Mouse (Mus musculus) heart, postnatal 0 days (tissue): ENCODE data around the gene Rhoh. TPM values are rescaled to one million over a fixed set of nuclear protein-coding genes. Genes with fewer than 3 reads are reported as not detected.

Experiments used
- ATAC-seq: fragments of 200-750 bp; cut with Nextera tagmentation; 2 replicates; pipeline ENCODE4 v1.8.0; 2017; ENCODE audit warnings: low read depth, moderate number of reproducible peaks, moderate library complexity; ENCODE audit not compliant: insufficient read depth
- DNase-seq: peaks from one replicate; pipeline ENCODE4 v3.0.0-alpha.2; 2016; ENCODE audit warnings: low spot score
- H3K27ac ChIP-seq: fragments of 300-500 bp; sonication (generic); 2 replicates; pipeline ENCODE4 v1.5.1; 2014; ENCODE audit warnings: low read depth, mild to moderate bottlenecking
- H3K27me3 ChIP-seq: fragments of 300-500 bp; sonication (generic); 2 replicates; pipeline ENCODE4 v1.6.1; 2014; ENCODE audit warnings: low read length, mixed read lengths; ENCODE audit not compliant: control insufficient read depth, insufficient read depth
- H3K36me3 ChIP-seq: fragments of 300-500 bp; sonication (generic); replicated peaks from 2 replicates; pipeline ENCODE4 v1.6.1; 2014; ENCODE audit warnings: low read length, mixed read lengths; ENCODE audit not compliant: control insufficient read depth, insufficient read depth
- H3K4me1 ChIP-seq: fragments of 300-500 bp; sonication (generic); 2 replicates; pipeline ENCODE4 v1.6.1; 2014; ENCODE audit warnings: antibody characterized with exemption; ENCODE audit not compliant: control insufficient read depth, insufficient read depth
- H3K4me2 ChIP-seq: fragments of 300-500 bp; sonication (generic); 2 replicates; pipeline ENCODE4 v1.6.1; 2014; ENCODE audit warnings: low read depth, mild to moderate bottlenecking, low read length, moderate library complexity
- H3K4me3 ChIP-seq: fragments of 300-500 bp; sonication (generic); 2 replicates; pipeline ENCODE4 v1.5.1; 2014; ENCODE audit warnings: low read depth, low read length
- H3K9ac ChIP-seq: fragments of 300-500 bp; sonication (generic); replicated peaks from 2 replicates; pipeline ENCODE4 v1.6.1; 2014; ENCODE audit warnings: low read depth, low read length, mixed read lengths
- H3K9me3 ChIP-seq: fragments of 300-500 bp; sonication (generic); replicated peaks from 2 replicates; pipeline ENCODE4 v1.6.1; 2016; ENCODE audit warnings: low read length; ENCODE audit not compliant: control insufficient read depth
- CTCF ChIP-seq: IDR thresholded peaks from 2 replicates; pipeline ENCODE4 v1.5.1; 2016; ENCODE audit warnings: antibody characterized with exemption, control low read depth, low read depth
- EP300 ChIP-seq: IDR thresholded peaks from 2 replicates; pipeline ENCODE4 v1.6.1; 2016; ENCODE audit warnings: antibody characterized with exemption, low read depth
- WGBS: fragments of 180-500 bp; shearing (Covaris S2); extraction: QIAGEN DNeasy Blood & Tissue Kit; methylation state at CpG from one replicate; pipeline ENCODE4 v1.1.7; 2014; 5-methylcytosine and 5-hydroxymethylcytosine counted together
- polyA plus RNA-seq: library from polyadenylated mRNA; unstranded; fragments of >200 nt; fragmentation: Nextera tagmentation; extraction: Ambion mirVana; gene quantifications from 2 replicates; pipeline ENCODE4 v1.2.1, GENCODE M21; 2015
- total RNA-seq: library from RNA; depleted of rRNA; stranded (reverse); fragments of >200 nt; gene quantifications from 2 replicates; pipeline ENCODE4 v1.2.3, GENCODE M21; 2014; ENCODE audit warnings: low replicate concordance

The Rhoh gene
- total and polyA plus RNA-seq, 2 experiments from 2014 or later = 0.34 to 0.41 TPM

GRCm38 (mm10) chr5:65882476-65883205 is 21.6 kb downstream of the Rhoh start:
- H3K4me2 ChIP-seq = no peak overlapping the region
- no peaks in the 10 kb centered on the region for H3K9me3 ChIP-seq
- no peak for ATAC-seq
- 79% methylated on average over 10 of the region's 10 CpGs for WGBS
- no peak for DNase-seq
- no peak overlapping the region for H3K4me3 ChIP-seq
- no peak overlapping the region for H3K9ac ChIP-seq
- no peak overlapping the region for H3K27ac ChIP-seq
- no peaks in the 10 kb centered on the region for H3K36me3 ChIP-seq
- TF ChIP-seq CTCF = no peak
- no peak for TF ChIP-seq EP300
- H3K27me3 ChIP-seq = no peaks in the 10 kb centered on the region
- no peaks in the 10 kb centered on the region for H3K4me1 ChIP-seq

- Histone ChIP-seq H3K9ac (no peak overlapping the region), H3K4me3 (no peak overlapping the region), H3K9me3 (no peaks in the 10 kb centered on the region), H3K27ac (no peak overlapping the region), H3K36me3 (no peaks in the 10 kb centered on the region), H3K4me2 (no peak overlapping the region), H3K27me3 (no peaks in the 10 kb centered on the region), H3K4me1 (no peaks in the 10 kb centered on the region)
- 44% methylated on average over 5 of the region's 5 CpGs for WGBS
- TF ChIP-seq EP300 = no peak
- TF ChIP-seq CTCF = no peak
- ATAC-seq = no peak
- DNase-seq = no peak
These were observed 22.3 kb downstream of the Rhoh start for GRCm38 (mm10) chr5:65883355-65883754.

GRCm38 (mm10) chr5:65885699-65886443 is 24.9 kb downstream of the Rhoh start:
- Histone ChIP-seq H3K4me2 (no peak overlapping the region), H3K27ac (no peak overlapping the region), H3K9me3 (no peaks in the 10 kb centered on the region), H3K4me1 (0 out of 2 replicates have a peak, but pooled peaks cover 2% of the 10 kb centered on the region), H3K27me3 (no peaks in the 10 kb centered on the region), H3K36me3 (no peaks in the 10 kb centered on the region), H3K9ac (no peak overlapping the region), H3K4me3 (no peak overlapping the region)
- 75% methylated on average over 15 of the region's 15 CpGs for WGBS
- ATAC-seq (no peak), DNase-seq (no peak)
- TF ChIP-seq EP300 = no peak
- no peak for TF ChIP-seq CTCF

GRCm38 (mm10) chr5:65888102-65888501 is 27.1 kb downstream of the Rhoh start:
- Histone ChIP-seq H3K4me2 (no peak overlapping the region), H3K9ac (no peak overlapping the region), H3K27me3 (no peaks in the 10 kb centered on the region), H3K4me1 (0 out of 2 replicates have a peak, but pooled peaks cover 2% of the 10 kb centered on the region), H3K4me3 (no peak overlapping the region), H3K9me3 (no peaks in the 10 kb centered on the region), H3K27ac (no peak overlapping the region), H3K36me3 (no peaks in the 10 kb centered on the region)
- no peak for DNase-seq
- ATAC-seq = no peak
- 88% methylated on average over 5 of the region's 5 CpGs for whole genome bisulfite sequencing
- TF ChIP-seq CTCF (no peak), EP300 (no peak)

GRCm38 (mm10) chr5:65888998-65889397 is 28.0 kb downstream of the Rhoh start:
- ATAC-seq (peak; percentile 76), DNase-seq (peak; percentile 16)
- WGBS = 57% methylated on average over 5 of the region's 5 CpGs
- Histone ChIP-seq H3K27me3 (no peaks in the 10 kb centered on the region), H3K4me3 (no peak overlapping the region), H3K36me3 (no peaks in the 10 kb centered on the region), H3K4me2 (no peak overlapping the region), H3K27ac (no peak overlapping the region), H3K9ac (no peak overlapping the region), H3K9me3 (no peaks in the 10 kb centered on the region), H3K4me1 (0 out of 2 replicates have a peak, but pooled peaks cover 2% of the 10 kb centered on the region)
- TF ChIP-seq EP300 (no peak), CTCF (no peak)
